Comparison of ENCODE assay signal across 22 mouse cellular contexts in the genomic region with DNA sequence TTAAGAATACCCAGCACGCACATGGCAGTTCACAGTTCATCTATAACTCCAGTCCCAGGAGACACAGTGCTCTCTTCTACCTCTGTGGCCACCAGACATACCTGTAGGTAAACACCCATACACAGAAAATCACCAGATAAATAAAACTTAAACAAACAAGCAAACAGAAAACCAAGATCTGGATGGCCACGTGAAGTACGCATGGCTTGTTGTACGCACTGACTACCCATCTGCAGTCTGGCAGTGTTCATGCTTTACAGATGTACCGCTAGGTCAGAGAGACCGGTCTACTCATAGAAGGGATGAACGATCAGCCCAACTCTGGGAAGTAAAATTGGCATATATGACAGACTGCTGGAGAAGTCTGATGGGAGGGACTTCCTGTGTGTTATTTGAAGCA. TPM values are rescaled to one million over a fixed set of nuclear protein-coding genes. Genes with fewer than 3 reads are reported as not detected.
"Had no signal": no experiment of that assay in that cellular context is flagged by ENCODE, and none has a peak within 500 bp of the region (broad histone marks: within the 10 kb centered on the region; RNA-seq: fewer than 3 reads in every experiment).

No protein-coding gene starts in this region.

- H3K4me2 ChIP-seq: heart, embryonic 12.5 days; hindbrain, embryonic 12.5 days; hindbrain, embryonic 14.5 days; limb, embryonic 13.5 days; limb, embryonic 15.5 days had no signal

- H3K9ac ChIP-seq: heart, embryonic 12.5 days; hindbrain, embryonic 12.5 days; hindbrain, embryonic 14.5 days; limb, embryonic 13.5 days; limb, embryonic 15.5 days had no signal

- H3K27me3 ChIP-seq: heart, embryonic 12.5 days; hindbrain, embryonic 12.5 days; limb, embryonic 13.5 days; limb, embryonic 15.5 days had no signal

- ATAC-seq: hindbrain, embryonic 16.5 days; inflammation-experienced regulatory T-cells, adult 6 months had no signal

- H3K4me3 ChIP-seq: gastrocnemius, adult 2 months; heart, embryonic 10.5 days; heart, embryonic 12.5 days; hindbrain, embryonic 10.5 days; hindbrain, embryonic 12.5 days; limb, embryonic 13.5 days; limb, embryonic 15.5 days had no signal

- DNase-seq: gastrocnemius, adult 2 months; gastrocnemius, postnatal 10 days; gastrocnemius, postnatal 25 days; heart, adult 18-20 months; heart, postnatal 10 days; heart, postnatal 4 days; kidney, adult 18-20 months; kidney, adult 8-10 months; kidney, postnatal 10 days; kidney, postnatal 25 days; layer of hippocampus, adult 9-11 months; layer of hippocampus, postnatal 36 days; left cerebral cortex, postnatal 4 days had no signal

- H3K9me3 ChIP-seq: heart, embryonic 10.5 days; hindbrain, embryonic 12.5 days; limb, embryonic 13.5 days; limb, embryonic 15.5 days had no signal

- H3K27ac ChIP-seq: gastrocnemius, adult 2 months; heart, embryonic 10.5 days; hindbrain, embryonic 10.5 days; hindbrain, embryonic 12.5 days; hindbrain, embryonic 14.5 days; limb, embryonic 13.5 days; limb, embryonic 15.5 days had no signal

- H3K4me1 ChIP-seq: heart, embryonic 12.5 days; hindbrain, embryonic 12.5 days; limb, embryonic 13.5 days; limb, embryonic 15.5 days had no signal

- H3K36me3 ChIP-seq: heart, embryonic 10.5 days; heart, embryonic 12.5 days; hindbrain, embryonic 10.5 days; hindbrain, embryonic 12.5 days; limb, embryonic 13.5 days; limb, embryonic 15.5 days had no signal

RNA-seq across cellular contexts. Expression of gene Cmtm8, which starts 27.8 kb away (rescaled TPM):
- polyA plus RNA-seq: inflammation-experienced regulatory T-cells, adult 6 months had no signal
